Mouse (Mus musculus) embryonic fibroblast, embryonic 13.5 days (primary cell): ENCODE measurements at regions not wholly inside any gene's neighbourhood (a gene's known extent, or its start where the extent isn't known, plus 50 kb on each side); places are given as distances from the start of the nearest gene placed in this dataset.

Experiments
- CTCF ChIP-seq: IDR thresholded peaks from 2 replicates; pipeline ENCODE4 v1.5.1; 2011; ENCODE audit warnings: mild to moderate bottlenecking, control low read depth, low read length, moderate library complexity, borderline replicate concordance; ENCODE audit not compliant: insufficient read depth
- POLR2A ChIP-seq: IDR thresholded peaks from 2 replicates; pipeline ENCODE4 v1.6.1; 2011; ENCODE audit warnings: low read depth, mild to moderate bottlenecking, control low read depth, low read length, moderate library complexity

DNA sequence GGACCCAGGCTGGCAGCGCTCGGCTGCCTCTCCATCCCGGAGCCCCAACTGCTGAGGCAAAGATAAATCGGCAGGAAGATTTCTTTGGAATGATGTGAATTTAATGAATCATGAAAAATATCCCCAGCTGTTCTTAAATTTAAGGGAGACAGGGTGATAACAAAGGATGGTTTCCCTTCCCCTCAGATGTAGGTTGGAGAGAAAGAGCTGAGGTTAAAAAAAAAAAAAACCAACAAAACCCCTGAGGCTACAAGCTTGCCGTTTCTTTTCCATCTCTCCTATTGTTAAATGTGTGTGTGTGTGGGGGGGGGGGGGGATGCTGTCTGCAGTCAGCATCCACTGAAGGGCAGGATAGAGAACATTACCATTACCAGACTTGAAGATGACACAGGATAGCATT, 111.9 kb upstream of the Smyd2 start:
- no peak for TF ChIP-seq CTCF
- TF ChIP-seq POLR2A, result no peak
